Mouse (Mus musculus): ENCODE measurements around the gene Olfr1432. TPM values are rescaled to one million over a fixed set of nuclear protein-coding genes. Genes with fewer than 3 reads are reported as not detected.
"Not testable (repeated sequence)": the region's sequence is repeated elsewhere in the genome, so short reads cannot be mapped to it uniquely, and the experiment has no call there.

The Olfr1432 gene
- not detected in 2 replicates for polyA plus RNA-seq (2015; fragmentation: Nextera tagmentation; extraction: Ambion mirVana)

- not testable (repeated sequence) for H3K27ac ChIP-seq; H3K4me3 ChIP-seq; H3K9ac ChIP-seq; H3K27me3 ChIP-seq; H3K9me3 ChIP-seq (replicated peaks); H3K36me3 ChIP-seq; ATAC-seq (replicated peaks; ENCODE audit: insufficient number of reproducible peaks, insufficient read depth, low FRiP score, low read depth); H3K4me1 ChIP-seq (replicated peaks); H3K4me2 ChIP-seq
These were observed at the start of gene Olfr1432 for GRCm38 (mm10) chr19:12232496-12232895. Olfr1432 (minus strand) TSS chr19:12232596.

GRCm38 (mm10) chr19:12279554-12279953 is 47.2 kb upstream of the Olfr1432 start, which contains the start of gene Olfr1434:
Olfr1434 (plus strand) TSS chr19:12279854.
- Histone ChIP-seq H3K27me3 (no peaks in the 10 kb centered on the region), H3K9ac (no peak within 1 kb of the TSS), H3K4me3 (no peak within 1 kb of the TSS), H3K4me1 (replicated peaks) (no peaks in the 10 kb centered on the region), H3K9me3 (replicated peaks) (no peaks in the 10 kb centered on the region), H3K27ac (no peak within 1 kb of the TSS), H3K4me2 (no peak within 1 kb of the TSS), H3K36me3 (no peaks in the 10 kb centered on the region)
- ATAC-seq (replicated peaks; ENCODE audit: insufficient number of reproducible peaks, insufficient read depth, low FRiP score, low read depth): no peak
- 61% methylated on average over 2 of the region's 2 CpGs for WGBS

DNA sequence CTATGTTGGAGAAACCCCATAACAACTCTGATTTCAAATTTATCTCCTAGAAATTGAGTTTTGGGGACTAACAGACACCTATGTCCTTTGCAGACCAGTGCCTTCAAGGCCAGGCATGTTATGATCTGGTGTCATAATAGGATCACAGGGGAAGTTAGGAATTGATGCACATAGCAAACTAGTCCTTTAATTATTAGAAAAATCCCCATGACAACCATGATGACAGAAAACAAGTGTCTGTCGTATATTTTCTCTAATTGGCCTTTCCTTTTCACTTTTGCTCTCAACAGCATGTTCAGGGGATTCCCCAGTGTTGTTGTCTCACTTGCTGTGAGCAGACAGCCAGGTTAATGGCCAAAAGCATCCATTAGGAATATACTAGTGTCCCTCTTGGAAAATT is 28.3 kb upstream of the Olfr1432 start, which contains the start of gene Olfr235:
Olfr235 (plus strand) TSS at position 301 of the 400 bp plus-strand sequence.
- WGBS: 53% methylated on average over 1 of the region's 1 CpGs
- Histone ChIP-seq H3K27me3 (no peaks in the 10 kb centered on the region), H3K9ac (no peak within 1 kb of the TSS), H3K4me2 (no peak within 1 kb of the TSS), H3K36me3 (no peaks in the 10 kb centered on the region), H3K4me3 (no peak within 1 kb of the TSS), H3K4me1 (replicated peaks) (no peaks in the 10 kb centered on the region), H3K27ac (no peak within 1 kb of the TSS), H3K9me3 (replicated peaks) (no peaks in the 10 kb centered on the region)
- ATAC-seq (replicated peaks; ENCODE audit: insufficient number of reproducible peaks, insufficient read depth, low FRiP score, low read depth): no peak

- Histone ChIP-seq H3K4me2 (no peak within 1 kb of the TSS), H3K27ac (no peak within 1 kb of the TSS), H3K27me3 (no peaks in the 10 kb centered on the region), H3K4me3 (no peak within 1 kb of the TSS), H3K9ac (no peak within 1 kb of the TSS), H3K36me3 (no peaks in the 10 kb centered on the region), H3K4me1 (replicated peaks) (no peaks in the 10 kb centered on the region), H3K9me3 (replicated peaks) (no peaks in the 10 kb centered on the region)
- no peak for ATAC-seq (replicated peaks; ENCODE audit: insufficient number of reproducible peaks, insufficient read depth, low FRiP score, low read depth)
- 88% methylated on average over 1 of the region's 1 CpGs for WGBS
These were observed 9.2 kb upstream of the Olfr1432 start, which contains the start of gene Olfr262 for GRCm38 (mm10) chr19:12241559-12241958. Olfr262 (minus strand) TSS chr19:12241659.

- H3K4me2 ChIP-seq: no peak within 1 kb of the TSS
- 64% methylated on average over 1 of the region's 1 CpGs for WGBS
- no peak within 1 kb of the TSS for H3K4me3 ChIP-seq
- no peaks in the 10 kb centered on the region for H3K27me3 ChIP-seq
- H3K9me3 ChIP-seq (replicated peaks): no peaks in the 10 kb centered on the region
- no peak for ATAC-seq (replicated peaks; ENCODE audit: insufficient number of reproducible peaks, insufficient read depth, low FRiP score, low read depth)
- H3K36me3 ChIP-seq: no peaks in the 10 kb centered on the region
- no peak within 1 kb of the TSS for H3K9ac ChIP-seq
- H3K4me1 ChIP-seq (replicated peaks): no peaks in the 10 kb centered on the region
- no peak within 1 kb of the TSS for H3K27ac ChIP-seq
These were observed 32.1 kb downstream of the Olfr1432 start, which contains the start of gene Olfr1431 for GRCm38 (mm10) chr19:12200334-12200733. Olfr1431 (plus strand) TSS chr19:12200634.

- H3K27ac ChIP-seq; H3K9me3 ChIP-seq (replicated peaks); H3K4me2 ChIP-seq; ATAC-seq (replicated peaks; ENCODE audit: insufficient number of reproducible peaks, insufficient read depth, low FRiP score, low read depth); H3K9ac ChIP-seq; H3K4me1 ChIP-seq (replicated peaks); H3K27me3 ChIP-seq; H3K36me3 ChIP-seq; H3K4me3 ChIP-seq: not testable (repeated sequence)
- 81% methylated on average over 4 of the region's 4 CpGs for WGBS
These were observed 33.3 kb downstream of the Olfr1432 start for GRCm38 (mm10) chr19:12199076-12199475.

Other genes starting within 250 kb of the Olfr1432 start
- 0.03 TPM in 1 of 2 replicates, not detected in the other for gene Olfr1423, start 191.3 kb downstream of the Olfr1432 start, polyA plus RNA-seq (2015; fragmentation: Nextera tagmentation; extraction: Ambion mirVana)
- gene Olfr1424, start 169.9 kb downstream of the Olfr1432 start, polyA plus RNA-seq (2015; fragmentation: Nextera tagmentation; extraction: Ambion mirVana): not detected in 2 replicates
- not detected in 2 replicates for gene Olfr1425, start 154.9 kb downstream of the Olfr1432 start, polyA plus RNA-seq (2015; fragmentation: Nextera tagmentation; extraction: Ambion mirVana)
- gene Olfr1426, start 140.6 kb downstream of the Olfr1432 start, polyA plus RNA-seq (2015; fragmentation: Nextera tagmentation; extraction: Ambion mirVana): not detected in 2 replicates
- gene Olfr1427, start 129.3 kb downstream of the Olfr1432 start, polyA plus RNA-seq (2015; fragmentation: Nextera tagmentation; extraction: Ambion mirVana): not detected in 2 replicates
- not detected in 2 replicates for gene Olfr1428, start 116.7 kb downstream of the Olfr1432 start, polyA plus RNA-seq (2015; fragmentation: Nextera tagmentation; extraction: Ambion mirVana)
- gene Olfr76, start 109.4 kb downstream of the Olfr1432 start, polyA plus RNA-seq (2015; fragmentation: Nextera tagmentation; extraction: Ambion mirVana): not detected in 2 replicates
- not detected in 2 replicates for gene Olfr1555-ps1, start 62.5 kb downstream of the Olfr1432 start, polyA plus RNA-seq (2015; fragmentation: Nextera tagmentation; extraction: Ambion mirVana)
- not detected in 2 replicates for gene Olfr1431, start 32.0 kb downstream of the Olfr1432 start, polyA plus RNA-seq (2015; fragmentation: Nextera tagmentation; extraction: Ambion mirVana)
- gene Olfr262, start 9.1 kb upstream of the Olfr1432 start, polyA plus RNA-seq (2015; fragmentation: Nextera tagmentation; extraction: Ambion mirVana): not detected in 2 replicates
- not detected in 2 replicates for gene Olfr235, start 28.4 kb upstream of the Olfr1432 start, polyA plus RNA-seq (2015; fragmentation: Nextera tagmentation; extraction: Ambion mirVana)
- gene Olfr1434, start 47.3 kb upstream of the Olfr1432 start, polyA plus RNA-seq (2015; fragmentation: Nextera tagmentation; extraction: Ambion mirVana): not detected in 2 replicates
- gene Olfr1436, start 66.5 kb upstream of the Olfr1432 start, polyA plus RNA-seq (2015; fragmentation: Nextera tagmentation; extraction: Ambion mirVana): not detected in 2 replicates
- gene Olfr1437, start 92.5 kb upstream of the Olfr1432 start, polyA plus RNA-seq (2015; fragmentation: Nextera tagmentation; extraction: Ambion mirVana): not detected in 2 replicates
- gene Olfr1438-ps1, start 103.3 kb upstream of the Olfr1432 start, polyA plus RNA-seq (2015; fragmentation: Nextera tagmentation; extraction: Ambion mirVana): not detected in 2 replicates
- gene Olfr1440, start 154.7 kb upstream of the Olfr1432 start, polyA plus RNA-seq (2015; fragmentation: Nextera tagmentation; extraction: Ambion mirVana): not detected in 2 replicates
- gene Olfr1441, start 184.8 kb upstream of the Olfr1432 start, polyA plus RNA-seq (2015; fragmentation: Nextera tagmentation; extraction: Ambion mirVana): not detected in 2 replicates
- gene Pfpl, start 195.3 kb upstream of the Olfr1432 start, polyA plus RNA-seq (2015; fragmentation: Nextera tagmentation; extraction: Ambion mirVana): not detected in 2 replicates
- 0.54 and 0.72 TPM in 2 replicates for gene Mpeg1, start 228.2 kb upstream of the Olfr1432 start, polyA plus RNA-seq (2015; fragmentation: Nextera tagmentation; extraction: Ambion mirVana)

Data from heart, embryonic 15.5 days (tissue).